7 mouse cellular contexts compared by ENCODE assay signal in the genomic region with DNA sequence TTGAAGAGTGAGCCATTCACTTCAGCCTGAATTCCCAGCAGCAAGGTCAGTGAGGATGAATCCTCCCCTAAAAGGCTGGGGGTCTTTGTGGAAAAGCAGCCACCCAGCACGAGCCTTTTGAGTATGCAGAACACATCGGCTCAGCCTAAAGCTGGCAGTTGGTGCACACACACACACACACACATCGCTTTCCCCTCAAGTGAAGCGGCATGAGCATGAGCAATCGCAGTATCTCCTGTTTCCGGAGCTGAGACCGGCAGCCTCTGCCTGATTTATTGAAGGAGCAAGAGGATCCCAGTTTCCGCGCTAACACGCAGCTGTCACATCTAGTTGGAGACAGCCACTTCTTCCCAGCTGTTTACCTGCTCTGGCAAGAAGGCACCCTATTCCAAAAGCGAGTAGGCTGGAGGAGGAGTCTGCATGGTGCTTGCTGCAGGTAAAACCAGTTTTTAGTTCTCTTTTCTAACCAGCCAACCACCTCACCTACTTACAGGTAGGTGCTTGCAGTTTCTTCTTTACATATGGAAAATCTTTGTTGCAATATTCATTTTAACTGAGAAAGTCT.
DNase-seq lines count a peak whose midpoint lies in the region; ATAC-seq lines count a peak whose summit lies in the region.

No protein-coding gene starts in this region.

- peak overlapping the region; percentile 10; the same call in 1 of the 2 replicates for H3K4me3 ChIP-seq in limb, embryonic 15.5 days
- H3K4me3 ChIP-seq in stomach, embryonic 14.5 days (ENCODE audit: low read depth, low read length) = no peak overlapping the region

- 0 out of 2 replicates have a peak overlapping the region, but pooled peaks have one; percentile 27 for H3K27ac ChIP-seq in limb, embryonic 15.5 days
- H3K27ac ChIP-seq in stomach, embryonic 14.5 days (ENCODE audit: low read length) = no peak overlapping the region

- no peaks in the 10 kb centered on the region for H3K36me3 ChIP-seq in limb, embryonic 15.5 days
- H3K36me3 ChIP-seq in stomach, embryonic 14.5 days (ENCODE audit: control insufficient read depth, insufficient read depth, low read length) = no peaks in the 10 kb centered on the region

- H3K27me3 ChIP-seq in limb, embryonic 15.5 days = no peaks in the 10 kb centered on the region
- no peaks in the 10 kb centered on the region for H3K27me3 ChIP-seq in stomach, embryonic 14.5 days (ENCODE audit: control insufficient read depth, insufficient read depth, low read length)

- no peaks in the 10 kb centered on the region for H3K9me3 ChIP-seq in limb, embryonic 15.5 days
- no peaks in the 10 kb centered on the region for H3K9me3 ChIP-seq in stomach, embryonic 14.5 days (ENCODE audit: control insufficient read depth, low read depth, low read length)

- 21% methylated on average over 11 of the region's 11 CpGs for WGBS in limb, embryonic 15.5 days
- 15% methylated on average over 11 of the region's 11 CpGs for WGBS in stomach, embryonic 14.5 days

- no peaks in the 10 kb centered on the region for H3K4me1 ChIP-seq in limb, embryonic 15.5 days
- no peaks in the 10 kb centered on the region for H3K4me1 ChIP-seq in stomach, embryonic 14.5 days (ENCODE audit: control insufficient read depth, insufficient read depth, low read length)

- ATAC-seq in frontal cortex, adult (ENCODE audit: low TSS enrichment) = peak; percentile 82
- no peak for ATAC-seq in limb, embryonic 15.5 days (ENCODE audit: insufficient number of reproducible peaks, low FRiP score, low TSS enrichment, low read depth)
- ATAC-seq in stomach, embryonic 14.5 days (ENCODE audit: insufficient number of reproducible peaks, insufficient read depth, low FRiP score, low read depth) = no peak
- no peak for ATAC-seq in granulocyte monocyte progenitor cell, adult 5-6 weeks (replicated peaks; ENCODE audit: poor library complexity, severe bottlenecking)

- H3K4me2 ChIP-seq in limb, embryonic 15.5 days = 0 out of 2 replicates have a peak overlapping the region, but pooled peaks have one; percentile 3
- peak overlapping the region; percentile 35 for H3K4me2 ChIP-seq in stomach, embryonic 14.5 days (replicated peaks; ENCODE audit: low read depth, low read length)

- no peak overlapping the region for H3K9ac ChIP-seq in limb, embryonic 15.5 days
- H3K9ac ChIP-seq in stomach, embryonic 14.5 days (replicated peaks; ENCODE audit: low read depth, low read length) = no peak overlapping the region

- DNase-seq in urinary bladder, postnatal 14 days (ENCODE audit: low spot score) = peak; percentile 4
- DNase-seq in urinary bladder, postnatal 4 days (ENCODE audit: low spot score in 2 of 2) = no peak
- no peak for DNase-seq in yolk sac, embryonic 10.5 days (ENCODE audit: low spot score)
